Mouse (Mus musculus) layer of hippocampus, adult 2 months (tissue): ENCODE data around the gene Kansl1. TPM values are rescaled to one million over a fixed set of nuclear protein-coding genes. Genes with fewer than 3 reads are reported as not detected.
A peak's percentile ranks its signal among the peaks of the same experiment; 100 is the strongest.

ENCODE experiments used
- DNase-seq, 2 experiments: peaks; one replicate each; pipeline ENCODE4 v3.0.0; 2022; ENCODE audit warnings: low spot score in 2 of 2
- H3K27ac ChIP-seq: fragments of 200-600 bp; 2 replicates; pipeline ENCODE4 v1.8.1; 2022
- H3K4me3 ChIP-seq: fragments of 200-600 bp; 2 replicates; pipeline ENCODE4 v1.8.1; 2022; ENCODE audit warnings: mild to moderate bottlenecking
- CTCF ChIP-seq: fragments of 200-600 bp; conservative IDR thresholded peaks from 2 replicates; pipeline ENCODE4 v1.8.1; 2022; ENCODE audit warnings: antibody characterized with exemption, mild to moderate bottlenecking, moderate library complexity
- total RNA-seq, 2 experiments: library from RNA; stranded (reverse); gene quantifications; 2 replicates each; pipeline ENCODE4 v1.2.3; 2021

The Kansl1 gene
- total RNA-seq, 2 experiments from 2014 or later = 69.9 to 70.5 TPM

DNA sequence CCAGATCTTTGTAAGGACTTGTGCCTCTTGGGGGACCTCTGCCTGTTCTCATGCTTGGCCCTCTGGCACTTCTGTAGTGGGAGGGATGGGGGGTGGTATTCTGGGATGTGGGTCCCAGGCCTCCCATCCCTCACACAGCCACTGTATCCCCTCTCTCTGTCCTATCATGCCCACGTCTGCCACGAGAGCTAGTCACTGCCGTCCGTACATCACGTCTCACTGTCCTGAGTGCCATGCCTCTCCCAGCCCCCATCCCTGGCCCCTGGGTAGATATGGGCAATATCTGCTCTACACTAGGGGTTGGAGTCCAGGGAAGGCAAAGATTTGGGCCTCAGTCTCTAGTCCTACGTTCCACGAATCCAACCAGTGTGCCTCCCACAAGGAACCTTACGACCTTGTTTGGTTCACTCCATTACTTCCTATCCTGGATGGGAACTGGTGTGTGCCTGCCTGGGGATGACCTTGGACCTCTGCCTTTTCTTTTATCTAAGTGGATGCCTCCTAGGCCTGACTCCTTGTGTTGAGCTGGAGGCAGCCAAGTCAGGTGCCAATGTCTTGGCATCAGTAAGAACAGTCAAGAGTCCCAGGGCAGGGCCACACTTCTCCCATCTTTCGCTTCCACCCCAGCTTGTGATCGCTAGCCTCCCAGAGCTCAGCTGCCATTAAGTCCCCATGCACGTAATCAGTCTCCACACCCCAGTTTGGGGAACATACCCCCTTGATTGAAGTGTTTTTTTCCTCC, 139.3 kb downstream of the Kansl1 start:
- H3K27ac ChIP-seq = no peak overlapping the region
- no peak overlapping the region for H3K4me3 ChIP-seq
- no peak for TF ChIP-seq CTCF
- DNase-seq = no peak

DNA sequence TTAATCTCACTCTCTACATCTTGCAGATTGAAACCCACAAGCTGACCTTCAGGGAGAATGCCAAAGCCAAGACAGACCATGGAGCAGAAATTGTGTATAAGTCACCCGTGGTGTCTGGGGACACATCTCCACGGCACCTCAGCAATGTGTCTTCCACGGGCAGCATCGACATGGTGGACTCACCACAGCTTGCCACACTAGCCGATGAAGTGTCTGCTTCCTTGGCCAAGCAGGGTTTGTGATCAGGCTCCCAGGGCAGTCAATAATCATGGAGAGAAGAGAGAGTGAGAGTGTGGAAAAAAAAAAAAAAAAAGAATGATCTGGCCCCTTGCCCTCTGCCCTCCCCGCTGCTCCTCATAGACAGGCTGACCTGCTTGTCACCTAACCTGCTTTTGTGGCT, 140.7 kb downstream of the Kansl1 start:
- H3K27ac ChIP-seq = peak overlapping the region; percentile 7; the same call in 1 of the 2 replicates
- TF ChIP-seq CTCF = no peak
- no peak overlapping the region for H3K4me3 ChIP-seq
- no peak for DNase-seq

DNA sequence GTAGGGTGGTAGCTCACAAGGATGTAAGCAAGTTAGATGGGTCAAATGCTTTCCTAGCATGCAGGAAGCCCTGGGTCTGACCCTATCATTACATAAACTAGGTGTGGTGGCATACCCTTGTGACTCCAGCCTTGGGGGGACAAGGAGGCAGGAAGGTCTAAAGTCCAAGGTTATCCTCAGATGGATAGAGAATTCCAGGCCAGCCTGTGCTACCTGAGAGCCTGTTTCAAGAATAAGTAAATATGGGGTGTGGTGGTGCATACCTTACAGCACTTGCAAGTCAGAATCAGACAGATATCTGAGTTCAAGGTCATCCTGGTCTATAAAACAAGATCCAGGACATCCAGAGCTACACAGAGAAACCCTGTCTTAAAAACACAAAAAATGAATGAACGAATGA, 141.2 kb downstream of the Kansl1 start:
- no peak for DNase-seq
- H3K4me3 ChIP-seq = no peak overlapping the region
- no peak overlapping the region; the same call in 1 of the 2 replicates for H3K27ac ChIP-seq
- no peak for TF ChIP-seq CTCF

DNA sequence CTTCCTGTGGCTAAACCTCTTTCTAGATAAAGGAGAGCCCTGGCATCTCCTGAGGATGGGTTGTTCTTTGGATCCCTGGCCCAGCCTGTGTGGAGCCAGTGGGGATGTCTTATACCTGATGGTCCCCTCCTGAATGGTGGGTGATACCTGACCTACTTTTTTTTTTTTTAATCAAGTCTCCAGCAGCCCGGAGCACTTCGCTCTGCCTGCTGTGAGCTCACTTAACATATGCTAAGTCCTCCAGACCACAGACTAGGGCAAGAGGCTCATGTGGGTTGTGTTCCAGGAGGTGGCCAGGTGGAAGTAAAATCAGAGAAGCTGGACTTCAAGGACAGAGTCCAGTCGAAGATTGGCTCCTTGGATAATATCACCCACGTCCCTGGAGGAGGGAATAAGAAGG, 146.5 kb downstream of the Kansl1 start:
- no peak for TF ChIP-seq CTCF
- H3K27ac ChIP-seq = no peak overlapping the region
- no peak for DNase-seq
- H3K4me3 ChIP-seq = no peak overlapping the region

DNA sequence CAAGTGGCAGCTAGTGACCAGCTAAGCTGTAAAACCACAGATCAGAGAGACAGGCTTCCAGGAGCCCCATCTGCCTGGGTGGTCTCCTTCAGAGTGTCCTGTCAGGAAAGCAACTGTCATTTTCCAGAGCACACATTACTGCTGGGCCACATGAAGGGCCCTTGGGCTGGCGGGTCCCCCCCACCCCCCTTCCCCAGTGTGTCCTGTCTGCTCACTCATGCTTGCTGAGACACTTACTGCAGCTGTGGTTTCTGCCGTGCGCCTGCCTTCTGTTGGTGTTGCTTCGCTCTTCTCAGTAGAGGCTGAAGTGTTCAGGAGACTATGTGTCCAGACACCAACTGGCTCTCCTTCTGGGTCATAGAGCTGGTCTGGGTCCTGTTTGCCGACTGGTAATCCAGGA, 148.2 kb downstream of the Kansl1 start:
- DNase-seq = no peak
- no peak for TF ChIP-seq CTCF
- Histone ChIP-seq H3K27ac (peak overlapping the region; percentile 29; the same call in 1 of the 2 replicates), H3K4me3 (no peak overlapping the region)

DNA sequence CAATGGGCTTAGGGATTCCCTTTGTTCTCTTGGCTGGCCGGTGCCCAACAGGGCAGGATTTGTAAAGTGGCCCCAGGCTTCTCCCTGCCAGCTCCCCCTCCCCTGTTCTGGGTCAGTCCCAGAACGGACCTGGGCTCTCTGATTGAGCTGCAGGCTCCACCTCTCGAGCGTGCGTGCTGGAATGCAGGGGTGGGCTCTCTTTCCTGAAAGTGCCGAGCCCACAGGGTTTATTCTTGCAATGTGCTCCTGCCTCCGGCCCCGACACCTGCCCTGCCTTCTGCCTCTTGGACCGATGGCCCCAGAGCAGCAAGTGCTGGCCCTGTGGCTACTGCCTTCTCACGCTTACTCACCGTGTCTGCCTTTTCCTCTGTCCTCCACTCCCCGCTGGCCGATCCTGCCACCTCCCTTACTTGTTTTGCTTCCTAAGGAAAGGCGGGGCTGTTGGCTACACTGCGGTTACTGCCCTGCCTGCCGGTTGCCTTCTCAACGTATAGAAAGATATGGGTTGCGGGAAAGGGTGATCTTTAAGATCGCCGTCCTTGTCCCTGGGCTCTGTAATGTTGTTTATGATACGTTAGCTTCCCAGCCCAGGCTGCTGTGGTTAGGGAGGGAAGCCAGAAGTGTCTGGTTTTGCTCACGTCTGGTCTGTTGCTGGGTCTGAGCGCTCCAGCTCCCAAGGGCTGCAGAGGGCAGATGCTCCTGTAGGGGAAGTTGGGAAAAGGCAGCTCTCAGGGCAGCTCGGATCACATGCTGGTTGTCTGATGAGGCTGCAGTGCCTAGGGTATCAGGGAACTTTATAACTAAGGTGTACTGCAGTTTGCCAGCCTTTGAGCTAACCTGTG, 149.5 kb downstream of the Kansl1 start:
- TF ChIP-seq CTCF = peak; percentile 15; the same call in 1 of the 2 replicates
- DNase-seq = no peak
- Histone ChIP-seq H3K4me3 (peak overlapping the region; percentile 38), H3K27ac (peak overlapping the region; percentile 54)

DNA sequence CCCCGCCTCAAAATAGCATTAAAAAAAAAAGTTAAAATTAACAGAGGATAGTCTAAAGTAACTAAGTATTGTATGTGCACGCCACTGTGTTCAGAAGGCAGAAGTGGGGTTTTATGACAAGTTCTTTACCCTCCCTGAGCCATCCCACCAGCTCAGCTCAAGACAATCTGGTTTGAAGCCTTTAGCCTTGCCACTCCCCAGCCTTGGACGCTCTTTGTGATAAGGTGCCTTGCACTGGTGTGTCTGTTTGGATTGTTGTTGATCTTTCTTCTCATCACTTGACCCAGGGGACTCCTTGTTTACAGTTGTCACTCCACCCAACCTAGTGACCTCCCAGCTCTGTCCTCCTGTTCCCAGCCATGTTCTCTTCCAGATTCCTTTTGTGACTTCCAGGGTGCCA, 151.0 kb downstream of the Kansl1 start:
- Histone ChIP-seq H3K27ac (no peak overlapping the region), H3K4me3 (no peak overlapping the region)
- TF ChIP-seq CTCF = no peak
- DNase-seq = no peak

DNA sequence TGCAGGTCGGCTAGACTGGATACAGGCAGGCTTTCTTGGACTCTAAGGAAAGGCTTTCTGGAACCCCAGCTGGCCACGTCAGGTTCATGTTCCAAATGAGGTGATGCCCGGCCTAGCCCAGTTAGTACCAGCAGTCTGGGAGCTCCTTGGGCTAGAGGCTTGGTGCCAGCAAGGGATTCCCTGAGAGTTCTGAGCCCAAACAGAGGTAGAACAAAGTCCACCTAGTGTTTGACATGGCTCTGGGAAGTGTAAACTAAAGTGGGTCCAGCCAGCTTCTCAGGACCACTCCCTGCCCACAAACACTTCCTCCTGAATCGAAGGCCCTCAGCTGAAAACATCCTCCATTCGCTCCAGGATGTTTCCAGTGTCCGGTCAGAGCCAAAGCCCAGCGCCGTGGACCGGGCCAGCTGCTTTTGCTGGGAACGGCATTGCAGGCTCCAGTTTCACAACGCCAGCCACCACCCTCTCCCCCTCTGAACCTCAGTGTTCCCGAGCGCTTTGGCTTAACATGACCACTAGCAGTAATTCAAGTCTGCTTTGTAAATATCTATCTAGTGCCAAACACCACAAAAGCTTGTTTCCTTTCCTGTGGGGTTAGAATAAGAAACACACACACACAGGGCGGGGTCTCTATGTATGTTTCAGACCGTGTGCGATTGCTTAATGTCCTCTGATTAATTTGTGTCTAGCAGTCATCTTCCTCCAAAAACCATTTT, 151.8 kb downstream of the Kansl1 start:
- Histone ChIP-seq H3K27ac (peak overlapping the region; percentile 67), H3K4me3 (no peak overlapping the region)
- no peak for DNase-seq
- TF ChIP-seq CTCF = no peak

DNA sequence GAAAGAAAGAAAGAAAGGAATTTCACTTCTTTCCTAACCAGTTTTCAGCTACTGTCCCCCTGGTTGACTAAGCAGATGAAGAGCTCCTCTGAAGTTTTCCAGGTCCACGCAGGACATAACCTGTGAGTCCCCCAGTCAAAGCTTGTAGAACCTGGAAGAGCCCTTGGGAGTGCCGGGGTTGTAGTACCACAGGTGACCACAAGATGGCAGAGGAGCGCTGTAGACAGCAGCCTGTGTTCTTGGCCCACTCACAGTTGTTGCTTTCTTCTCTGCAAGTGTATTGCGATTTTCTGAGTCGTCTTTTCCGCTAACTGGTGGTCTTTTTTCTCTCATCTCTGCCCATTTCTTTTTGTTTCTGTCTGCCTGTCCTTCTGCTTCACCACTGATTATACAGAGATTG, 153.0 kb downstream of the Kansl1 start:
- peak; percentile 71 to 86 for DNase-seq
- peak; percentile 92 for TF ChIP-seq CTCF
- no peak overlapping the region for H3K4me3 ChIP-seq
- H3K27ac ChIP-seq = no peak overlapping the region

DNA sequence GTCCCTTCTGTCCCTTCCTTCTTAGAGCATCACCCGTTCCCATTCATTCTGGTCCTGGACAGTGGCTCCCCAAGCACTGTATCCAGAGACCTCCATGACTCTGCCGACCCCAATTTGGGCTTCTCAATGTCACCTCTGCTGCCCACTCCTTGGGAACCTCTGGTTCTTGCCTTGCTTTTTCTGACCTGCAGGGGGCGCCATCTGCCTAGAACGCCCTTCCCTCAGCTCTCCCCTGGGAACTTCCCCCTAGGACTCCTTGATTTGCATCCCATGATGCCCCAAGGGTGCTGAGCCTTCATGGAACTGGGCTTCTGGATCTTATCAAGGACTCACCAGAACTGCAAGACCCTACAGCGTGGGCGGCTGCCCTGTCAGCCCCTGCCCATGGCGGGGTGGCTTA, 157.0 kb downstream of the Kansl1 start:
- peak; percentile 80 for TF ChIP-seq CTCF
- Histone ChIP-seq H3K4me3 (no peak overlapping the region), H3K27ac (0 out of 2 replicates have a peak overlapping the region, but pooled peaks have one; percentile 10)
- DNase-seq = no peak

DNA sequence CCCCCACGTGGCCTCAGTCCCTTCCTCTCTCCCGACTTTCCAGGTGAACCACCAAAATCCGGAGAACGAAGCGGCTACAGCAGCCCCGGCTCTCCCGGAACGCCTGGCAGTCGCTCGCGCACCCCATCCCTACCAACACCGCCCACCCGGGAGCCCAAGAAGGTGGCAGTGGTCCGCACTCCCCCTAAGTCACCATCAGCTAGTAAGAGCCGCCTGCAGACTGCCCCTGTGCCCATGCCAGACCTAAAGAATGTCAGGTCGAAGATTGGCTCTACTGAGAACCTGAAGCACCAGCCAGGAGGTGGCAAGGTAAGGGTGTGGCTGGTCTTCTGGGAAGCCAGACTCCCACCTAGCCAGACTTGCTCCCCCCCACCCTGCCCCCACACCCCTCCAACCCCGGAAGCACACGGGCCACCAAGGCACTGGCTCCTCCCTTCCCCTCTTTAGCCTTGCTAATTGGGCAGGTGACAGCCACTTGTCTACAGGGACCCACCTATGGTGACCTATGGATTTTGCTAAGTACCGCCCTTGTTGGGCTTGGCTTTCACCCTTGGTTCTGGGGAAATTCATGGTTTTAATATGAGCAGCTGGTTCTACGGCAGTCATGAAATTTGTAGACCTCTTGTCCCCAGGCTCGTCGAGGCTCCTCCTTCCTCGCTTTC, 158.3 kb downstream of the Kansl1 start:
- H3K27ac ChIP-seq = peak overlapping the region; percentile 36; the same call in 1 of the 2 replicates
- H3K4me3 ChIP-seq = no peak overlapping the region
- no peak for DNase-seq
- TF ChIP-seq CTCF = no peak
